Mouse (Mus musculus) layer of hippocampus, postnatal 14 days (tissue): ENCODE measurements at regions not wholly inside any gene's neighbourhood (a gene's known extent, or its start where the extent isn't known, plus 50 kb on each side); places are given as distances from the start of the nearest gene placed in this dataset.
A peak's percentile ranks its signal among the peaks of the same experiment; 100 is the strongest.
"Not testable (repeated sequence)": the region's sequence is repeated elsewhere in the genome, so short reads cannot be mapped to it uniquely, and the experiment has no call there.

Experiments used
- DNase-seq, 2 experiments: peaks; one replicate each; pipeline ENCODE4 v3.0.0; 2021 to 2022; ENCODE audit warnings: low spot score in 2 of 2, mixed read lengths in 1 of 2

DNA sequence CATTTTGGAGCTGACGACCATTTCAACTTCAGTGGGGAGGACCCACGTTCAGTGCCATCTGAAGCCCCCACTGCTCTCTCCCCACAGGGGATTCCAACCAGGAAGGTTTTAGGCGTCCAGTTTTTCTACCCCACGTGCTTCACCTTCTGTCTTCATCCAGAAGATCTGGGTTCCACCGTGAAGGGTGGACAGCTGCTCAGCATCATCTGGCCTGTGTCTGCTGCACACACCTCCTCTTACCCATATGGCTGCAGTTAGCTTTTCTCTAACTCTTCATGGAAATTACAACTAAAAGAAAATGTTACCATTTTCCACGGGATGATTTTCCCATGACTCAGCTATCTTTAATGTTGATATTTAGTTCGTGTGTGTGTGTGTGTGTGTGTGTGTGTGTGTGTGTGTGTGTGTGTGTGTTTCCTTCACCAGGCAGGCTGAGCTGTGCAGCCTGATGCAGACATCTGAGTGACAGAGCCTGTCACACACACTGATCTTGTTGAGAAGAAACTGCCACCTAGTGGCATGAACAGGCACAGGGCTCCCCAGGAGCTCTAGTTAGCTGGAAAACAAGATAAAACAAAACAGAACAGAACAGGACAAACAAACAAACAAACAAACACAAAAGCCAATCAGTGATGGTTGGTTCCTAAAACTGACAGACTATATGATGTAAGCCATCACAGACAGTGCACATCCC lies 107.5 kb upstream of the Rasgrp1 start:
- peak in 1 of 2 experiments; percentile 69 for DNase-seq

DNA sequence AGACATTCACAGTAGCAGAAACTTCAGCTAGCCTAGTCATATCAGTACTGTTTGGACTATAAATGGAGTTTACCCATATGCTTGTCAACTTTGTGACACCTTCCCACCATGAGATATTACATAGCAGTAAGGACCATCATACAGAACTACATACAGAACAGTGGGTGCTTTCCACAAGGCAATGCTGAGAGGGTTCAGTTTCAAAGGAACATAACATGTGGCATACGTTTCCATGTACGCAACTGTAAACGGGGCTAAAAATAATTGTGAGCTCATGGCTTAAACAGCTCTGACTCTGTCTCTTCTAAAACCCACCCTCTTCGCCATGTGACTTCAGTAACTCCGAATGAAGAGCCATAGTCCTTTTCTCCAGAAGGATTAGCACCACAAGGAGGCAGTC lies 109.0 kb upstream of the Rasgrp1 start:
- no peak for DNase-seq

- peak in 1 of 2 experiments; percentile 30 for DNase-seq
Observed at GRCm38 (mm10) chr2:117455021-117455739, 112.4 kb upstream of the Rasgrp1 start.

DNA sequence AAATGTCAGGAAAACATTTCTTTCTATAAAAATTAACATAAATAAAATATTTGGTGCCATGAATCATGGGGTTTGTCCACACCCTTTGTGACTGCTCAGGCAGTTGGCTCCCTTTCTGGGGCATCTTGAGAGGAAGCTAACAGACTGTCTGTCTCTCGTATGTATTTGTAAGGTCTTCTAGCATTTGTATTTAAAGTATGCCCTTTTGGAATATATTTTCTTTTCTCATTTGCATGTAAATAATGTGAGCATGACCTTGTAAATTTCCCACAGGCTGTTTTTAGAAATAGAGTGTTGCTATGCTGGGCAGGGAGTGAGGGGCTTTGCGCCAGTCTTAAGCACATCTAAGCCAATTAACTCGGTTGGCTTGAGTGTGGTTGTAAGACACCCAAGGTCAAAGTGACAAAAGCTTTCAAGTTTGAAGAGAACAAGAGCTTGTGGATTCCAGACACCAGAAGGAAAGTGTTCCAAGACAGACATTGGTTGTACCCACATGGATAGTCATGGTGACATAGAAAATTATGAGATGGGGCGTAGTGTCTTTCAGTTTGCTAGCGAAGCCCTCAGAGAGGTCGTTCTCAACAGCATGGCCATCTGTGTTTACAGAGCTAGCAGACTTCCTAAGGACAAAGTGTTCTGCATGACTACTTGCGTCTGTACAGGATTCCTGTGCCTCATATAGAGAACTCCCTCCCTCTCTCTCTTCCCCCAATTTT lies 113.1 kb upstream of the Rasgrp1 start:
- DNase-seq: peak in 1 of 2 experiments; percentile 28

- DNase-seq: no peak
Observed at GRCm38 (mm10) chr2:117456456-117457020, 113.7 kb upstream of the Rasgrp1 start.

GRCm38 (mm10) chr2:117461541-117462290 lies 118.9 kb upstream of the Rasgrp1 start:
- no peak for DNase-seq

- no peak for DNase-seq
Observed at GRCm38 (mm10) chr2:117474885-117475542, 132.2 kb upstream of the Rasgrp1 start.

GRCm38 (mm10) chr2:117475561-117475960 lies 132.8 kb upstream of the Rasgrp1 start:
- no peak for DNase-seq

- DNase-seq: not testable (repeated sequence)
Observed at GRCm38 (mm10) chr2:117477503-117477902, 134.7 kb upstream of the Rasgrp1 start.

- peak in 1 of 2 experiments; percentile 33 for DNase-seq
Observed at GRCm38 (mm10) chr2:117479244-117480009, 136.6 kb upstream of the Rasgrp1 start.

DNA sequence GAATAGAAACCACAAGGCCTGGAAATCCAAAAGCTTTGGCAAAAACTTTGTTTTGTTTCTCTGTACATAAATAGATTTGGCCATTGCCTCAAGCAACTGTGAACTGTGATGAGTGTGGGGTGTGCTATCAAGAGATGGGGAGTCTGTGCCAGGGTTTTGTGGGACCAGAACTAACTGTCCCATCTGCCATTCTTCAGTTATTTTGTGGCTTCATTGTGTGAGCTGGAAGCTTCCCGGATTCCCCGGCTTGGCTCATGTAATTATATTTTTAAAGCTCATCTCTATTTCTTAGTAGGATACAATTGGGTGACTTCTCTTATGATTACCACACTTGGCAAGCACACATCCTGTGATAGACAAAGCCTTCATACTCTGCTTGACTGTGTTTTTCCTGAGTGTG lies 143.6 kb upstream of the Rasgrp1 start:
- peak; percentile 9 to 74 for DNase-seq

- no peak for DNase-seq
Observed at GRCm38 (mm10) chr2:117498565-117498964, 155.8 kb upstream of the Rasgrp1 start.

DNA sequence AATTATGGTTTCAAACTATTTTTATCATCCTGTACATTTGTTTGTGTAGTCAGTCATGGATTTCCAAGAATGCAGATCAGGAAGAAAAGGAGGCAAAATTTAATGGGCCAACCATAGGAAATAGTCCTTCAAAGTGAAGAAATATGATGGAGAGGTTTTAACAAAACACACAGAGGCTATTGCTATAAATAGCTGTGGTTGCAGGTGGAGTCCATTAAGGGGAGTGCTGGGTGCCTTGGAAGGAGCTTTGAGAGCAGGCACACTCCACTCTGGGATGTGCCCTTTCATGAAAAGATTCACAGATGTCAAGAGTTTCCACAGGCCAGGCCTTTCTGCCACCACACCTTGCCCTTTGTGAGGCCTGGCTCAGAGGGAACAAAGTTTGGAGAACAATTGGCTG lies 159.8 kb upstream of the Rasgrp1 start:
- no peak for DNase-seq

- DNase-seq: no peak
Observed at GRCm38 (mm10) chr2:117511737-117512136, 168.9 kb upstream of the Rasgrp1 start.

- DNase-seq: peak in 1 of 2 experiments; percentile 14
Observed at GRCm38 (mm10) chr2:117512551-117512950, 169.8 kb upstream of the Rasgrp1 start.

GRCm38 (mm10) chr2:117524437-117524836 lies 181.6 kb upstream of the Rasgrp1 start:
- no peak for DNase-seq

DNA sequence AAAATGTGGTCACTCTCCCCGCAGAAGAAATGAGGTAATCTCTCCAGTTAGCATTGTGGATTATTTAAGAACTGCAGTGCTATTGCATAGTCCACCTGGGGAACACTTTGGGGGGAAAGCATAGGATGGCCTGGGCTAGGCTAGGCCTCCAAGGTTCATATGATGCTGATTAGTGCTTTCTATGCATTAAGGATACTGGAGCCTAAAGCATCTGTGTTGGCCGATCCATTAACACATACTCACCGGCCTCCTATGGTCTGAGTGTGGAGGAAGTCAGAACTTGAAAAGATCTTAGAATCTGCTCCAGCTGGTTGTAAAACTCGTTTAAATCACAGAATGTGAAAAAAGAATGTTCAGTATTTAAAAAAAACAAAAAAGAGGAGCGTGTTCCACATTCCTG lies 196.1 kb upstream of the Rasgrp1 start:
- no peak for DNase-seq

DNA sequence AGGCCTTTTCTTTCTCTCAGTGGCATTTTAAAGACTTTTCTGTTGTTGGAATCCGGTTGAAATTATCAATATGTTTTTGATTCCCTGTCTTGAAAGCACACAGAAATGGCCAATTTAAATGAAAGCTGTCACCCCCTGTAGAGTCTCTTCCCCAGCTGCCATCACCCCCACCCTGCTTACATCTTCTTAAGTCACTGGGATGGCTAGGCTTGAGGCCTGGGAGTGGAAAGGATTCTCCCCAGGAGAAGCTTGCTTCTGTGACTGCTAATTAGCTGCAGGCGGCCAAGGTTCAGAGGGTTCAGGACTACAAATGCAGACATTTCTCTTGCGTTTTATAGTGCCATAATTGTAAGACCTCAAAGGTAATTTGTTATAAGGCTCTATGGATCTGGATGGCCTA lies 196.5 kb upstream of the Rasgrp1 start:
- no peak for DNase-seq

DNA sequence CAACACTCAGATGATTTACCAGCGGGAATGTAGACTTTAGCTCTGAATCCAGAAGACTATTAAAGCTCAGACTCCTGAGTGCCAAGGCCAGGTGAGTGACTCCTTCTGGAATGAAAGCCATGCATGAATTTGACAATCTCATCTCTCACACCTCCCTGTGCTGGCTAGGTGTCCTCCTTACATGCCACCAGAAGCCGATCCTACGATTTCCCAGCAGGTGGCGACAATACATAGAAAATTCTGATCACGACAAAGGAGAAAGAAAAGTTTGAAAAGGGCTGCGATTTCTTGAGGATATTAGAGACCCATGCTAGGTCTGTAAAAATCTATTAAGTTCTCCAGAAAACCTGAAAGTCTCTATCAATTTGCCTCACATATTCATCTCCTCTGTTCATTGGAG lies 198.7 kb upstream of the Rasgrp1 start:
- DNase-seq: peak; percentile 71 to 80

GRCm38 (mm10) chr2:117542298-117542697 lies 199.5 kb upstream of the Rasgrp1 start:
- no peak for DNase-seq
